Mouse (Mus musculus) adrenal gland, adult 8-10 months (tissue): ENCODE measurements around the gene Ubxn10. TPM values are rescaled to one million over a fixed set of nuclear protein-coding genes. Genes with fewer than 3 reads are reported as not detected.

ENCODE experiments used
- total RNA-seq, 4 experiments: library from RNA; stranded (reverse); gene quantifications; 2 replicates each; pipeline ENCODE4 v1.2.4; 2022

Gene Ubxn10
- total RNA-seq, 4 experiments from 2014 or later: 1.0 to 3.9 (median 2.3) TPM

Other genes with a start within 250 kb of the Ubxn10 start
- under 1 TPM in 1 of 4 experiments, not detected in 3; 0.06 TPM for gene Vwa5b1, start 101.3 kb downstream of the Ubxn10 start, total RNA-seq
- under 1 TPM in 3 of 4 experiments, not detected in 1; 0.52 to 0.81 (median 0.68) TPM for gene Pla2g2c, start 12.4 kb downstream of the Ubxn10 start, total RNA-seq
- gene Pla2g2f, start 20.5 kb upstream of the Ubxn10 start, total RNA-seq: 10 to 100 TPM; 27.9 to 46.9 (median 39.1) TPM
- gene Pla2g2d, start 38.6 kb upstream of the Ubxn10 start, total RNA-seq: 1 to 10 TPM; 1.8 to 4.1 (median 2.8) TPM
- gene Pla2g5, start 126.3 kb upstream of the Ubxn10 start, total RNA-seq: 10 to 100 TPM; 13.3 to 43.8 (median 24.8) TPM
- gene Gm13030, start 136.8 kb upstream of the Ubxn10 start, total RNA-seq: not detected
- 1 to 10 TPM in 2 of 4 experiments, under 1 TPM in 2; 0.46 to 2.9 (median 0.86) TPM for gene Pla2g2e, start 140.8 kb upstream of the Ubxn10 start, total RNA-seq
- gene Otud3, start 176.8 kb upstream of the Ubxn10 start, total RNA-seq: 10 to 100 TPM; 10.6 to 11.7 (median 11.3) TPM
- not detected for gene Rnf186, start 229.9 kb upstream of the Ubxn10 start, total RNA-seq
- 10 to 100 TPM; 19.1 to 23.0 (median 21.1) TPM for gene Tmco4, start 235.7 kb upstream of the Ubxn10 start, total RNA-seq